Mouse (Mus musculus): Measurements from ENCODE around the gene Gm17359.

DNA sequence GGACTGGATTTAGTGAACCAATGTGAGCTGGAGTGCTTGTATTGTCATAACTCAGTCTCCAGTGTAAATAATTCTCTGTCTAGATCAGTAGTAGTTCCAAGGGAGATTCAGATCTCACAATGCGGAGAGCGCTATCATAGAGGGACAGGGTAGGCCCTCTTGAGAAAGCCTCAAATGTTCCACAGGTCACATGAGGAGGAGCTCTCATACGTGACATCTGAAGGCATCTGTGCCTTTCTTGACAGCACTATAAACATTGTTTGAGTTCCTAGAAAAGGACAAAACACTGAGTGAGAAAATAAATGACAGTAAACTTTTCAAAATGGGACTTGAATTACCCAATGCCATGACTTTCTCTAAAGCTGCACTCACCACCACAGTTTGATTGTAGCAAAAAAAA lies 41.8 kb upstream of the Gm17359 start:
- TF ChIP-seq POLR2A (IDR thresholded peaks at IDR 0.05; ENCODE audit: control insufficient read depth, low read depth, low read length) (no peak), CTCF (IDR thresholded peaks at IDR 0.05; ENCODE audit: control insufficient read depth, insufficient read depth, insufficient replicate concordance, low read depth, low read length) (no peak)

Data from testis, adult 2 months (tissue).